Mouse (Mus musculus) C2C12 (cell line): ENCODE data around the gene Dennd5b.

Source experiments
- CTCF ChIP-seq: IDR thresholded peaks from one replicate; pipeline ENCODE4 v1.5.1; 2011; ENCODE audit not compliant: control insufficient read depth, insufficient read depth, insufficient read length
- MYOD1 ChIP-seq: IDR thresholded peaks from one replicate; pipeline ENCODE4 v1.6.1; 2011; ENCODE audit warnings: low read depth; ENCODE audit not compliant: control insufficient read depth, insufficient read length

DNA sequence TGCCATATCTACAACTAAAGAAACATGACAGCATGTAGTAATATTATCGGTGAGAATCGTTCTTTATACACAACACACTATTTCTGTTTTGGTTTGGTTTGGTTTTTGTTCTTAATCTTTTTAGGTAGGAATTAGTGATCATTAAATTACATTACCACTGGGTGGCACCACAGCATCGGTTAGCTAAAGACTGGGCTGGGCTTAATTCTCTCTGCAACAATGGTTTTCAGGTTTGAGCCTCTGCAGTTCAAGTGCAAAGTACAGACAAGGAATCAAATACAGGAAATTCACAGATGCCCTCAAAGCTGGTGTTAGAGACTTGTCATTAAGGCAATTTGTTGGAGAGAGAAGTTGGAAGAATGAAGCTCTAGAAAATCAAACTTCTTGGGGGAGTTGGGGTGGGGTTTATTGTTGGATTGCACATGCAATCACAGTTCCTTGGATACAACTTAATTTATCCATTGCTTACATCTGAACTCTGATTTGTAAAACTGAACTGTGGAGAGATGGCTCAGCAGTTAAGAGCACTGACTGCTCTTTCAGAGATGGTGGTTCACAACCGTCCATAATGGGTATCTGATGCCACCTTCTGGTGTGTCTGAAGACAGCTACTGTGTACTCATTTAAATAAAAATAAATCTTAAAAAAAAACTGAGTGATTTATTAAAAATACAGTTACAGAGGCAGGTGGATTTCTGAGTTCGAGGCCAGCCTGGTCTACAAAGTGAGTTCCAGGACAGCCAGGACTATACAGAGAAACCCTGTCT is 31.0 kb upstream of the Dennd5b start:
- TF ChIP-seq MYOD1, result no peak
- no peak for TF ChIP-seq CTCF
